Mouse (Mus musculus) granulocyte monocyte progenitor cell, adult 5-6 weeks (primary cell): ENCODE measurements around the gene Procr. TPM values are rescaled to one million over a fixed set of nuclear protein-coding genes. Genes with fewer than 3 reads are reported as not detected.
A peak's percentile ranks its signal among the peaks of the same experiment; 100 is the strongest.

Source experiments
- ATAC-seq: replicated peaks from 2 replicates; pipeline ENCODE4 v1.8.0; 2016; ENCODE audit warnings: mild to moderate bottlenecking, moderate TSS enrichment, inconsistent platforms; ENCODE audit not compliant: poor library complexity, severe bottlenecking
- total RNA-seq, 2 experiments: library from RNA; stranded (forward) in 1 of 2; stranded (reverse) in 1 of 2; fragments of 200-712, 200-1000 nt in 1 of 2; fragments of >200 nt in 1 of 2; fragmentation: Nextera tagmentation in 1 of 2; gene quantifications; 2 replicates each; pipeline ENCODE4 v1.2.3; 2014 to 2017

The Procr gene
- total RNA-seq, 2 experiments from 2014 or later: 1.6 to 3.3 TPM

GRCm38 (mm10) chr2:155745487-155745886 is 5.4 kb upstream of the Procr start:
- ATAC-seq: no peak

- ATAC-seq: no peak
Observed at GRCm38 (mm10) chr2:155749394-155749793, 1.5 kb upstream of the Procr start.

DNA sequence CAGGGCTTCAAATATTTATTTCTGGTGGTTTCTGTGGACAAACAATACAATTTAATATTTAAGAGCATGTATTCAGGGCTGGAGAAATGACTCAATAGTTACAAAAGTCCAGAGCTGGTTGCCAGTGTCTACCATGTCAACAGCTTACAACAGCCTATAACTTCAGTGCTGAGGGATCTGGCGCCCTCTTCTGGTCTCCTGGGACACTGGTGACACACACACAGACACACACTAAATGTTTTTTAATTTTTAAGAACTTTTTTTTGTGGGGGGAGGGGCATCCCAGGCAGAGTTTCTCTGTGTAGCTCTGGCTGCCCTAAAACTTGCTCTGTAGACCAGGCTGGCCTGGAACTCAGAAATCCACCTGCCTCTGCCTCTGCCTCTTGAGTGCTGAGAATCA is 4.8 kb downstream of the Procr start:
- ATAC-seq: peak; percentile 68

- peak; percentile 84 for ATAC-seq
Observed at GRCm38 (mm10) chr2:155756855-155757566, 6.1 kb downstream of the Procr start.

- ATAC-seq: peak; percentile 76; the same call in 1 of the 2 replicates
Observed at GRCm38 (mm10) chr2:155764679-155765418, 13.9 kb downstream of the Procr start.

GRCm38 (mm10) chr2:155773664-155774063 is 22.7 kb downstream of the Procr start:
- ATAC-seq: no peak

DNA sequence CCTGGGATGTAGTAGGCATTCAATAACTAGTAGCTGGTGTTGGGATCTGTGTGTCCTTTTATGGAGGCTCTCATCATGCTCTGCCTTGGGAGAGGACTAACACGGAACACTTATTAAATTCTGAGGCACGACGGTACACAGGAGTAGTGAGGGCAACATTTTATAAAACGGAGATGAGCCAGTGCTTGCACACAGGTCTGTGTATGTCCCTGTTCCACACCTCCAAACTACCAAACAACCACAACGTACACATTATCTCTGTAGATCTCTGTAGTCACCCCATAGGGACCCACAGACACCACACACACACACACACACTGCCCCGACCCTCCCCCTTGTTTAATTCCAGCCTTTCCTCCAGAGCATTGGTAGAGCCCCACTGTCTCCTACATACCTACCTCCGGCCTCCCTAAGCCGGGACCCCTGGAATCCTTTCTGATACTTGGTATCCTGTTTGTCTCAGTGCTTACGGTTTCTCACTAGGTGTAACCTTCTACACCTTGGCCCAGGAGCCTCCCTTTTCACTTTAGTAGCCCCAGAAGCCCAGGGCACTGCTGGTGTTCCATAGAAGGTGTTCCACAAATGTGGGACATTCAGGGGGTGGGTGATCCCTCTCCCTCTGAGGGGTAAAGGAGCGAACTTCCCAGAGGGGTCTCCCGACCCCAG is 23.5 kb downstream of the Procr start:
- ATAC-seq: no peak

DNA sequence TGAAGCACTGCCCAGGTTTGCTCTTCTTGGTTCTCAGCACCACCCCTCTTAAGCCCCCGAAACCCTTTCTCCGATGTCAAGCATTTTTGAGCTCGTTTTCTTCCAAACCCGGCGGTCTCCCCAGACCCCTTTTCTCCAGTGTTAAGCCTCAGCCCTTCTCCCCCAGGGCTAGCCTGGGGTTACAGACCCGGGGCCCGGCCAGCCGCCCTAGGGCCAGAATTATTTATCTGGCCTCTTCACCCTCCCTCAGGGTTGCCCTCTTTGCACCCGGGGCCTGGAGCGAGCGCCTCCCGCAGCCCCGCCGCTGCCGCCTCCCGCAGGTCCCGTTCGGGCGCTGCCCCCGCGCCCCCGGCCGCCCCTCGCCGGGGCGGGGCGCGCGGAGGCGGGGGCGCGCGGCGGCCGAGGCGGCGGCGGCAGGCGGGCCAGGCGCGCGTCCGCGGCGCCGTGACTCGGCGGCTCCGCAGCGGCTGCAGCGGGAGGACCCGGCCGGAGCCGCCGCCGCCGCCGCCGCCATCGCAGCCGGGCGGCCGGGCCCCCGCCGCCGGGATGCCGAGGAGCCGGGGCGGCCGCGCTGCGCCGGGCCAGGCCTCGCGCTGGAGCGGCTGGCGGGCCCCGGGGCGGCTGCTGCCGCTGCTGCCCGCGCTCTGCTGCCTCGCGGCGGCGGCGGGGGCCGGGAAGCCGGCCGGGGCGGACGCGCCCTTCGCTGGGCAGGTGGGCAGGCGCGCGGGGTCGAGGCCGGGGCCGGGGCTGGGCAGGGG is 24.2 kb downstream of the Procr start, which contains the start of gene Mmp24:
Gene Mmp24 (plus strand): TSS at position 416 of the 758 bp plus-strand sequence.
- ATAC-seq: no peak

GRCm38 (mm10) chr2:155775685-155776263 is 24.9 kb downstream of the Procr start:
- peak; percentile 92 for ATAC-seq

DNA sequence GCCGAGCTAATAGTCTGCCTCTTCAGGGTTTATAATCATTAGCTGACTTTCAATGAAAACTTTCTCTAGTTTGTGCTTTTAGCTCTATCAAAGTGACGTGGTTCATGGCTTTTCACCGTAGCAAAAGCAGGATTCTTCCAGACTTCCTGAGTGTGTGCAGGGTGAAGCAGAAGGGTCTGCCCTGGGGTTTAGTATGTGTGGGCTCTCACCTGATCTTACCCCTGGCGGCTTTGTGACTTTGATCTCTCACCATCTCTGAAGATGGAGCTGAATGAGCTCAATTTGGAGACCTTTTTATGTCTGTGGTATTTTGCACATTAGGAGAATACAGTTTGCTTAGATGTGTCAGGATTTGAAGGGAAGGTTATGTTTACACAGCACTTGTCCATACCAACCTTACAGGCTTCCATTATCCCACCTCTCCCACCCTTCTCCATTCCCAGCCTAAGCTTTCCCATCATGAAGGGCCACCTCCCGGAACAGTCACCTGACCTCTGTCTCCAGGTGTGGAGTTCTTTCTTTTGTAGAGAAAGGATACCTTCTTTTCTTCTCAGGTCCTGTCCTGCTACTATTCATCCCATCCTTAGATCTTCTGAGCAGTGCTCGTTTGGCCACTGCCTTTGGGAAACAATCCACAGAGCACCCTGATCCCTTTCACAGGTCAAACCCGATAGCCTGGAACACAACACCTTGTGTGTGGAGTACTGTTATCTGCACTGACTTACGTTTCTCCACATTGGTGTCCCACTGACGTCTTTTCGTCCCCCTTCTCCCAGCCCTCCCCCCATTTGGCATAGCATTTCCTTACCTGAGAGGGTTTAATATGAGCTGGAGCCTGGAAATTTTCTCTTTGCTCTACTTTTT is 26.1 kb downstream of the Procr start:
- no peak for ATAC-seq

GRCm38 (mm10) chr2:155777688-155777985 is 26.7 kb downstream of the Procr start:
- ATAC-seq: no peak

DNA sequence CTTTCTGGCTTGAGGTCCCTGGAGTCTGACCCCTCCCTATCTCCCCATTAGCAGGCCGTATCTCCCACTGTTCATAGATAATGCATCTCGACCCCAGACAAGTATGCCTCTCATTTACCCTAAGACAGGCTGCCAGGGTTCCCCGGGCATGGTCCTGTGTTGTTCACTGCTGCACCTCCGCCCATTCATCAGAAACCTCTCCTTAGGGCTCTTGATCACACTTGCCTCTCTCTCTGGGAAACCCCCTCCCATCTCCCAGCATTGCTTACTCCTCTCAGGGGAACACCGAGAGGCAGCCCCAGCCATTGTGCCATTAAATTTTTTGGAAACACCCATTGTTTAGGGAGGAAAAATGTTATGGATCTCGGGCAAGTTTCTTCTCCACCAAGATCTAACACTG is 27.1 kb downstream of the Procr start:
- no peak for ATAC-seq

DNA sequence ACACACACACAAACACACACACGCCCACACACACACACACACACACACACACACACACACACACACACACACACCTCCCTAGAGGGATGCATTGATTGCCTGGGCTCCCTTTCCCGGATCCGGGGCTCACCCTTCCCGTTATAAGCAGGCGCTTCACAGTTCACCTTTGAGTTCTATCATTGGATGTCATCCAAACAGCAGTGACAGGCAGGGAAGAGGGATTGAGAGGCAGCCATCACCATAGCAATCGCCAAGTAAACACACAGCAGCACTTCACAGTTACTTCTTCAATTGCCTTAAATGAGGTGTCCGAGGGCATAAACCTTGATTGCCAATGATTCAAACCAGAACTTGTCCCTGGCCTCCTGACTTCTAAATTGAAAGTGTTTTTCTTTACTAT is 28.1 kb downstream of the Procr start:
- ATAC-seq: no peak

DNA sequence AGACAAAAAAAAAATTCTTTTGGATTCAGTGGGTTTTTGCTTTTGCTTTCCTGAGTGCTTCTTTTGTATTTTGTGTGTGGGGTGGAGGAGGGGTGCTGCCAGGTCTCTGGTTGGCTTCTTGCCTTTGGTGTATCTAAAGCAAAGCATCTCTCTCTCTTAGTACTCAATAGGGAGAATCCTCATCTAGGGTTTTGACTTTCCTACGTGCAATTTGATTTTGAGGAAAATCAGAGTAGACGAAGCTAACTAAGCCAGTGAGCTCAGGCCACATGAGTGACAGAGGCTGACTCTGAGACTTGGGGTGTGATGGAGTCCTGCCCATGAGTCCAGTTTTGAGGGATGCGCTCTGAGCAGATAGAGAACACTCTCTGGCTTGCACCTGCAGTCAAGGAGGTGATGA is 28.6 kb downstream of the Procr start:
- ATAC-seq: no peak

DNA sequence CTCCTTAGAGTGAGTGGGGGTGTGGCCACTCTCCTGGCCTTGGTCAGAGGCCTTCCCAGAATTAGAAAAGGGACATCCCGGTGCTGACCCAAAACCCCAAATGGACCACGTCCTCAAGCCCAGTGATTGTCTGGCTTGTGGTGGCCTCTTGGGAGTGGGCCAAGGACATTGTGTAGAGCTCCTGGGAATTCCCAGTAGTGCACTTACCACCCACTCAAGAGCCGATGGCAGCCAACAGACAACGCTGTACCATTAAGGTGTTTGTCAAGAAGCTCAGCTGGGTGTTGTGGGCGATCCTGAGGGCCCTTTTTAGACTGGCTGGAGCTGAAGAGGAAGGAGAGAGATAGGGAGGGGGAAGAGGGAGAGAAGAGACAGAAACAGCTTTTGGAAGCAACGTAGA is 33.6 kb downstream of the Procr start:
- ATAC-seq: no peak

GRCm38 (mm10) chr2:155786905-155787304 is 36.0 kb downstream of the Procr start:
- peak; percentile 77 for ATAC-seq

- ATAC-seq: no peak
Observed at GRCm38 (mm10) chr2:155787949-155788931, 37.3 kb downstream of the Procr start.

GRCm38 (mm10) chr2:155792899-155793298 is 42.0 kb downstream of the Procr start:
- 0 out of 2 replicates have a peak, but pooled peaks have one; percentile 33 for ATAC-seq
